In genomic region chr7:142470171-142470691, GRCm38 (mm10) we compare ENCODE assay signal across 10 mouse cellular contexts. TPM values are rescaled to one million over a fixed set of nuclear protein-coding genes. Genes with fewer than 3 reads are reported as not detected.
DNase-seq lines count a peak whose midpoint lies in the region; ATAC-seq lines count a peak whose summit lies in the region.
"Had no signal": no experiment of that assay in that cellular context is flagged by ENCODE, and none has a peak within 500 bp of the region (broad histone marks: within the 10 kb centered on the region; RNA-seq: fewer than 3 reads in every experiment).

No protein-coding gene starts in this region.

- peak; percentile 43; the same call in 1 of the 2 replicates for ATAC-seq in granulocyte monocyte progenitor cell, adult 5-6 weeks (replicated peaks; ENCODE audit: poor library complexity, severe bottlenecking)
- ATAC-seq in hindbrain, embryonic 13.5 days (ENCODE audit: low FRiP score) = no peak

- H3K9ac ChIP-seq in hindbrain, embryonic 13.5 days = no peak overlapping the region

- H3K4me2 ChIP-seq in hindbrain, embryonic 13.5 days = no peak overlapping the region

- H3K4me1 ChIP-seq in hindbrain, embryonic 13.5 days (replicated peaks) = peaks cover 22% of the 10 kb centered on the region

- DNase-seq in kidney, postnatal 14 days = peak; percentile 19
- no peak for DNase-seq in kidney, adult 18-20 months
- peak; percentile 21 for DNase-seq in adipocyte (ENCODE audit: low spot score)
- peak; percentile 66 for DNase-seq in lung, postnatal 10 days
- DNase-seq in cerebellum, postnatal 25 days = no peak
- DNase-seq: cerebellum, adult 9-11 months had no signal

- no peaks in the 10 kb centered on the region for H3K36me3 ChIP-seq in hindbrain, embryonic 13.5 days

- H3K27me3 ChIP-seq in hindbrain, embryonic 13.5 days = 0 out of 2 replicates have a peak, but pooled peaks cover 3% of the 10 kb centered on the region

- no peaks in the 10 kb centered on the region for H3K9me3 ChIP-seq in hindbrain, embryonic 13.5 days

- 88% methylated on average over 7 of the region's 7 CpGs for WGBS in hindbrain, embryonic 13.5 days

- no peak overlapping the region for H3K4me3 ChIP-seq in hindbrain, embryonic 13.5 days

- H3K27ac ChIP-seq in hindbrain, embryonic 13.5 days = no peak overlapping the region

RNA-seq across cellular contexts. Expression of gene Lsp1, which starts 9.6 kb away (rescaled TPM):
- total RNA-seq in granulocyte monocyte progenitor cell, adult 5-6 weeks (2014; fragmentation: Nextera tagmentation) = 41.4 and 58.5 TPM in 2 replicates
- total RNA-seq in granulocyte monocyte progenitor cell, adult 5-6 weeks (2017) = 50.3 and 51.9 TPM in 2 replicates
- 5.1 and 6.8 TPM in 2 replicates for polyA plus RNA-seq in hindbrain, embryonic 13.5 days (2015; fragmentation: Nextera tagmentation; extraction: Ambion mirVana)

RNA-seq across cellular contexts. Expression of gene Tnnt3, which starts 28.4 kb away (rescaled TPM):
- not detected in 2 replicates for total RNA-seq in granulocyte monocyte progenitor cell, adult 5-6 weeks (2014; fragmentation: Nextera tagmentation)
- total RNA-seq in granulocyte monocyte progenitor cell, adult 5-6 weeks (2017) = not detected in 2 replicates
- polyA plus RNA-seq in hindbrain, embryonic 13.5 days (2015; fragmentation: Nextera tagmentation; extraction: Ambion mirVana) = 1.1 and 2.5 TPM in 2 replicates
- total RNA-seq: megakaryocyte-erythroid progenitor cell, adult 5-6 weeks had no signal

RNA-seq across cellular contexts. Expression of gene Tnni2, which starts 28.6 kb away (rescaled TPM):
- total RNA-seq in granulocyte monocyte progenitor cell, adult 5-6 weeks (2014; fragmentation: Nextera tagmentation) = 5.6 and 6.0 TPM in 2 replicates
- total RNA-seq in granulocyte monocyte progenitor cell, adult 5-6 weeks (2017) = 3.0 and 8.1 TPM in 2 replicates
- polyA plus RNA-seq in hindbrain, embryonic 13.5 days (2015; fragmentation: Nextera tagmentation; extraction: Ambion mirVana) = 1.4 and 1.8 TPM in 2 replicates

RNA-seq across cellular contexts. Expression of gene Syt8, which starts 35.6 kb away (rescaled TPM):
- total RNA-seq in granulocyte monocyte progenitor cell, adult 5-6 weeks (2014; fragmentation: Nextera tagmentation) = not detected in 2 replicates
- not detected in 2 replicates for total RNA-seq in granulocyte monocyte progenitor cell, adult 5-6 weeks (2017)
- not detected in 2 replicates for polyA plus RNA-seq in hindbrain, embryonic 13.5 days (2015; fragmentation: Nextera tagmentation; extraction: Ambion mirVana)
- total RNA-seq: heart, postnatal 14 days; megakaryocyte-erythroid progenitor cell, adult 5-6 weeks had no signal

Comparison
In these comparisons a context has a peak if more than half of its experiments do, and no peak if none do; other contexts are left out.
1. DNase-seq: peak in kidney, postnatal 14 days (single experiment), adipocyte (single experiment) and lung, postnatal 10 days (single experiment); none in kidney, adult 18-20 months (single experiment) and cerebellum, postnatal 25 days (0 of 2).